Mouse (Mus musculus): ENCODE data around the gene Zfp984. TPM values are rescaled to one million over a fixed set of nuclear protein-coding genes. Genes with fewer than 3 reads are reported as not detected.
"Not testable (repeated sequence)": the region's sequence is repeated elsewhere in the genome, so short reads cannot be mapped to it uniquely, and the experiment has no call there.

Zfp984 gene
- total RNA-seq (2021): 7.2 TPM in 2 replicates
- long read RNA-seq, partial matches to known transcripts: 0 of 1 reads
- long read RNA-seq, other reads (novel, unspliced or antisense): 1 of 1 reads

- DNase-seq: not testable (repeated sequence)
Observed at GRCm38 (mm10) chr4:147809292-147809965, at the start of gene Zfp984. Zfp984 (minus strand) TSS chr4:147809788.

GRCm38 (mm10) chr4:147850776-147851175 lies 41.2 kb upstream of the Zfp984 start:
- DNase-seq: no peak

- DNase-seq: no peak
Observed at GRCm38 (mm10) chr4:147848584-147848991, 39.0 kb upstream of the Zfp984 start.

GRCm38 (mm10) chr4:147847614-147848583 lies 38.3 kb upstream of the Zfp984 start, which contains the start of gene Zfp933:
Zfp933 (minus strand) TSS chr4:147848366.
- DNase-seq: peak; percentile 45

GRCm38 (mm10) chr4:147842871-147843270 lies 33.3 kb upstream of the Zfp984 start:
- no peak for DNase-seq

GRCm38 (mm10) chr4:147839282-147839681 lies 29.7 kb upstream of the Zfp984 start:
- DNase-seq: not testable (repeated sequence)

- no peak for DNase-seq
Observed at GRCm38 (mm10) chr4:147824389-147824788, 14.8 kb upstream of the Zfp984 start.

- DNase-seq: not testable (repeated sequence)
Observed at GRCm38 (mm10) chr4:147821414-147821813, 11.8 kb upstream of the Zfp984 start.

- DNase-seq: not testable (repeated sequence)
Observed at GRCm38 (mm10) chr4:147819659-147820058, 10.1 kb upstream of the Zfp984 start.

- no peak for DNase-seq
Observed at GRCm38 (mm10) chr4:147814592-147815167, 5.1 kb upstream of the Zfp984 start.

- DNase-seq: no peak
Observed at GRCm38 (mm10) chr4:147813249-147813765, 3.7 kb upstream of the Zfp984 start.

- not testable (repeated sequence) for DNase-seq
Observed at GRCm38 (mm10) chr4:147809966-147810304, 347 bp upstream of the Zfp984 start.

GRCm38 (mm10) chr4:147808483-147808882 lies 1.1 kb downstream of the Zfp984 start:
- DNase-seq: not testable (repeated sequence)

- not testable (repeated sequence) for DNase-seq
Observed at GRCm38 (mm10) chr4:147795308-147795707, 14.3 kb downstream of the Zfp984 start.

- not testable (repeated sequence) for DNase-seq
Observed at GRCm38 (mm10) chr4:147794026-147794665, 15.4 kb downstream of the Zfp984 start.

- not testable (repeated sequence) for DNase-seq
Observed at GRCm38 (mm10) chr4:147793390-147793916, 16.1 kb downstream of the Zfp984 start.

GRCm38 (mm10) chr4:147791729-147792128 lies 17.9 kb downstream of the Zfp984 start:
- DNase-seq: not testable (repeated sequence)

- DNase-seq: not testable (repeated sequence)
Observed at GRCm38 (mm10) chr4:147746255-147746654, 63.3 kb downstream of the Zfp984 start.

- not testable (repeated sequence) for DNase-seq
Observed at GRCm38 (mm10) chr4:147738636-147739369, 70.8 kb downstream of the Zfp984 start.
